Mouse (Mus musculus) stomach, embryonic 14.5 days (tissue): ENCODE results near the gene Maml2. TPM values are rescaled to one million over a fixed set of nuclear protein-coding genes. Genes with fewer than 3 reads are reported as not detected.
A peak's percentile ranks its signal among the peaks of the same experiment; 100 is the strongest.

Source experiments
- ATAC-seq: fragments of 200-750 bp; cut with Nextera tagmentation; 2 replicates; pipeline ENCODE4 v1.8.0; 2017; ENCODE audit warnings: low read depth, moderate TSS enrichment; ENCODE audit not compliant: insufficient number of reproducible peaks, insufficient read depth, low FRiP score
- H3K27ac ChIP-seq: fragments of 300-500 bp; sonication (generic); 2 replicates; pipeline ENCODE4 v1.5.1; 2014; ENCODE audit warnings: mild to moderate bottlenecking, low read length, moderate library complexity, mixed read lengths
- H3K27me3 ChIP-seq: fragments of 300-500 bp; sonication (generic); 2 replicates; pipeline ENCODE4 v1.6.1; 2014; ENCODE audit warnings: low read length, control low read depth, mixed read lengths; ENCODE audit not compliant: control insufficient read depth, insufficient read depth
- H3K36me3 ChIP-seq: fragments of 300-500 bp; sonication (generic); 2 replicates; pipeline ENCODE4 v1.6.1; 2014; ENCODE audit warnings: mild to moderate bottlenecking, control low read depth, low read length, moderate library complexity, mixed read lengths; ENCODE audit not compliant: control insufficient read depth, insufficient read depth
- H3K4me1 ChIP-seq: fragments of 300-500 bp; sonication (generic); 2 replicates; pipeline ENCODE4 v1.6.1; 2014; ENCODE audit warnings: low read length, control low read depth, mixed read lengths; ENCODE audit not compliant: control insufficient read depth, insufficient read depth
- H3K4me2 ChIP-seq: fragments of 300-500 bp; sonication (generic); replicated peaks from 2 replicates; pipeline ENCODE4 v1.6.1; 2014; ENCODE audit warnings: low read depth, low read length, control low read depth
- H3K4me3 ChIP-seq: fragments of 300-500 bp; sonication (generic); 2 replicates; pipeline ENCODE4 v1.5.1; 2014; ENCODE audit warnings: low read depth, low read length, control low read depth
- H3K9ac ChIP-seq: fragments of 300-500 bp; sonication (generic); replicated peaks from 2 replicates; pipeline ENCODE4 v1.6.1; 2014; ENCODE audit warnings: low read depth, mild to moderate bottlenecking, control low read depth, low read length, moderate library complexity, mixed read lengths
- H3K9me3 ChIP-seq: fragments of 300-500 bp; sonication (generic); 2 replicates; pipeline ENCODE4 v1.6.1; 2016; ENCODE audit warnings: low read depth, low read length, control low read depth; ENCODE audit not compliant: control insufficient read depth
- WGBS: fragments of 180-500 bp; shearing (Covaris S2); extraction: QIAGEN DNeasy Blood & Tissue Kit; methylation state at CpG from one replicate; pipeline ENCODE4 v1.1.7; 2014; 5-methylcytosine and 5-hydroxymethylcytosine counted together
- polyA plus RNA-seq: library from polyadenylated mRNA; unstranded; fragments of >200 nt; fragmentation: Nextera tagmentation; extraction: Ambion mirVana; gene quantifications from 2 replicates; pipeline ENCODE4 v1.2.1, GENCODE M21; 2014

Gene Maml2
- polyA plus RNA-seq, 1 experiment from 2014 or later, result 12.7 TPM

DNA sequence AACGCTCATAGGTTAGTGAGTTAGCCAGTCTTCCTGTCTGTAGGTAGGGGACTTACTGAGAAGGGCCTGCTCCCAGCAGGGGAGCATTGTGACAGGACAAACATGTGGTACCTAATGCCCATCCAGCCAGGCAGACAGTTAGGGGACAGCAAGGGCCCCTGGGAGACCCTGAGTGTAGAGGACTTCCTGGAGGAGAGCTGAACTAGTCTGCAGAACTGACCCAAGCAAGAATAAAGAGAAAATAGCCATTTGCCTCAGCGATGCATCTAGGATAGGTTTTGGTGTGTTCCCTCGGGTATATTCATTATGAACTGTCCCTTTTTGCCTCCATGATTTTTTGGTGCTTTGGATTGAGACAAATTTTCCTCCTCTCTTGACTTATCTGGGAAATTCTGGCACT, 199.3 kb downstream of the Maml2 start:
- Histone ChIP-seq H3K4me2 (no peak overlapping the region), H3K9me3 (no peaks in the 10 kb centered on the region), H3K9ac (no peak overlapping the region), H3K4me3 (no peak overlapping the region), H3K4me1 (peaks cover 7% of the 10 kb centered on the region; the same call in 1 of the 2 replicates), H3K27ac (no peak overlapping the region), H3K27me3 (no peaks in the 10 kb centered on the region), H3K36me3 (no peaks in the 10 kb centered on the region)
- no peak for ATAC-seq
- 79% methylated on average over 3 of the region's 3 CpGs for WGBS

DNA sequence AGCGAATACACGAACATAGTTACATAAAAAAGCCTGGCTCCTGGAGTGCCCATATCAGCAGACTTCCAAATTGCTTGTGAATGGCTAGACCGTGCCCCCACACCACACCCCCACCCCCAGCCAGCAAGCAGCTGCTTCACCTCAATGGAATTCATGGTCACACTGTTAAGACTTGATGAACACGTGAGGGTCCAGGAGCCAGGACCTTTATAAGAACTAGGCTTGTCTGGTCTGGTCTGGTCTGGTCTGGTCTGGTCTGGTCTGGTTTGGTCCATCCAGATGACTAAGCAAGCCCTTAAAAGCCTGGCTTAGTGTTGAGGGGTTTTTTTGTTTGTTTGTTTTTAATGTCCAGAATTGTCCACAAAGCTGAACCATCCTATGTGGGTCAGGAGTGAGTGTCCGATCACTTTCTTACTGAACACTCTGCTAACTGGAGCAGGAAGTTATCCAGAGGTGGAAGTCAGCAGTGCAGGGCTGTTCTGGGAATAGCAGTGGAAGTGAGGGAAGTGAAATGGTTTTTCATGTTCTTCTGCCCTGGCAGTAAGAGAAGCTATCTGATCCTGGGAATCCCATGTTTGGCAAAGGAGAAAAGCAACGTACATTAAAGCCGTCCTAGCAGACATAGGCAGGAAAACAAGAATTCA, 200.1 kb downstream of the Maml2 start:
- ATAC-seq, result peak; percentile 49; the same call in 1 of the 2 replicates
- Histone ChIP-seq H3K4me1 (peaks cover 7% of the 10 kb centered on the region; the same call in 1 of the 2 replicates), H3K4me2 (no peak overlapping the region), H3K27me3 (no peaks in the 10 kb centered on the region), H3K27ac (no peak overlapping the region), H3K9ac (no peak overlapping the region), H3K4me3 (no peak overlapping the region), H3K9me3 (no peaks in the 10 kb centered on the region), H3K36me3 (no peaks in the 10 kb centered on the region)
- 54% methylated on average over 7 of the region's 7 CpGs for WGBS

DNA sequence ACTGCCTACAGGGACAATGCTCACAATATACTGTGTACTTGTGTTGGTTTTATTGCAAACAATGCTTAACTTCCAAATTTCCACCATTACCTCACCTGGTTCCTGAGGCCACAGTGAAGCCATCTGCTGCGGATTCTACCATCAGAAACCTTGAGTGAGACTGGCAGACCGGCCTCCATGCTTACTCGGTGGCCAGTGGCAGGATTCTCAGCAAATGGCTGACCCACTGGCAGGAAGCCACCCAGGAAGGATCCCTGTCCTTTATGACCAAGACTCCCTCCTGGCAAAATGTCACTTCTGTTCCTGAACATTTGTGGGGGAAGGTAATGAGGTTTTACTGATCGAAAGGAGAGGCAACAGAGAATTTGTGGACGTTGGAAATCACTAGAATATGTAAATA, 202.3 kb downstream of the Maml2 start:
- Histone ChIP-seq H3K36me3 (no peaks in the 10 kb centered on the region), H3K27ac (no peak overlapping the region), H3K9ac (no peak overlapping the region), H3K9me3 (no peaks in the 10 kb centered on the region), H3K4me3 (no peak overlapping the region), H3K27me3 (no peaks in the 10 kb centered on the region), H3K4me1 (peaks cover 7% of the 10 kb centered on the region; the same call in 1 of the 2 replicates), H3K4me2 (no peak overlapping the region)
- whole genome bisulfite sequencing, result 78% methylated on average over 5 of the region's 5 CpGs
- ATAC-seq, result no peak

DNA sequence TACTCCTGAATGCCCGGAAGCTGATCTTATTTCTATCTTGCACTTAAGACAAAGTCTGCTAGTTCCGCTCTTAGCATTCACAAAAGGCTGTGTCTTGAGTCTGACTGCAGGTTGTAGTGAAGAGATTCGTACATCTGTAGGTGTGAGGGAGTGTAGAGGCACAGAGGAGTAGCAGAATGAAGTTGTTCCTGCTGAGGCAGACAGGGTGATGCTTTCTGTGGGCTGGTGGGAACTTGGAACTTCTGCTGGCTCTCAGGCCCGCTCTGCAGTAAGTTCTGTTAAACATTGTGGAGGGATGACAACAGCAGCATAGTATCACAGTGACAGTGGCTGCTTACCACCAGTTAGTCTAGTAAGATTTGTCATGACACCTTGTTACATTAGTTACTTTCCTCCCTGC, 207.3 kb downstream of the Maml2 start:
- Histone ChIP-seq H3K36me3 (no peaks in the 10 kb centered on the region), H3K9ac (no peak overlapping the region), H3K27ac (no peak overlapping the region), H3K27me3 (no peaks in the 10 kb centered on the region), H3K4me2 (no peak overlapping the region), H3K4me3 (no peak overlapping the region), H3K4me1 (peaks cover 7% of the 10 kb centered on the region; the same call in 1 of the 2 replicates), H3K9me3 (no peaks in the 10 kb centered on the region)
- ATAC-seq, result no peak
- WGBS, result 69% methylated on average over 4 of the region's 4 CpGs

DNA sequence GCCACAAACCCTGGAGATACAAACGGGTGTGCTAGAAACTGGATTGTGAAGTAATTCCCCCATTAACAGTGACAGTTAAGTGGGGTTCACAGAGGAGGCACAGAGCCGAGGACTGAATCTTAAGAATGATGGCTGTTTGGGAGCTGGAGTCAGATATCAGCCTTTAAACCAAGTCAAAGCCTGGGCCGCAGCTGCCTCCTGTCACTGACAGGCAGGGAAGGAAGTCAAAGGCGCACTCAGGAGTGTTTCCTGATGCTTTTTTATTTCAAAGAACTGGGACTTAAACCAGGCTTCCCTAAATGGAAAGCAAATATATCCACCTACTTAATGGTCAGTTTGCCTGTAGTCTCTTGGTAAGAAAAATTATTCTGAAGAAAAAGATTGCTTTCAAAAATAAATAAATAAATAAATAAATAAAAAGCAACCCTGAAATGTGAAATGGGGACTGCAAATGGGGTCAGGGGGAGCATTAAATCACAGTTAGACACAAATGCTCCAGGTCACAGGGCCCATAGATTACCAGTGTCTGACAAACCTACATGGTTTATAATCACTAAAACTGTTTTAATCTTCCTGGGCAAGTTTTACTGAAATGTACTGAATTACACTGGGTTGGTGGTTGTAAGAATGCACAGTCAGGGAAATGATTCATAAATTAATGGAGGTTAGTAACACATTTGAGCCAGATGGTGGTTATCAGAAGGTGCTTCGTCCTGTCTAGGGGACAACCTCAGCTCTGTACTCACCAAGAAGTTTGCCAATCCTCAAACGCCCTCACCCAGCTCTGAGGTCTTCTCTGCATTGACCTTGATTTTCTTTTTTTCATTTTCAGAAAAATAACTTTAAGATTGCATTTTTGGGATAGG, 209.4 kb downstream of the Maml2 start:
- 27% methylated on average over 6 of the region's 6 CpGs for WGBS
- peak overlapping the region; percentile 67; the same call in 1 of the 2 replicates for H3K27ac ChIP-seq

DNA sequence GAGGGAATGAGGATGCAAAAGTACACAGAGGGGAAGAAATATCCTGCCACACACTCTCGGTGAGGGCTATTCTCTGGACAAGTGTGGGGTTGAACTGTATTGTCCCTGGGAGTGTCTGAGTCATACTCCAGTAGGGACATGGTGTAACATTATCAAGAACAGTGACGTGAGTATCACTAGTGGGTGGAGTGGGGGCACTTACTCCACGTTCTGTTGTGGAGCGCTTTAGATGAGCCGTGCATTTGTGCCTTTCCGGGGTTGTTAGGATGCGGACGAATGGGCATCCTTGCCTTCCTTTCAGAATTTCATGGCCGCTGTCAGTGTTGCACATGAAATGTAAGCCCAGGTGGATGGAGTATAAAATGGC, 210.0 kb downstream of the Maml2 start:
- peaks cover 7% of the 10 kb centered on the region; the same call in 1 of the 2 replicates for H3K4me1 ChIP-seq
- H3K4me2 ChIP-seq, result no peak overlapping the region
- H3K27me3 ChIP-seq, result no peaks in the 10 kb centered on the region
- H3K9ac ChIP-seq, result no peak overlapping the region
- no peaks in the 10 kb centered on the region for H3K9me3 ChIP-seq
- WGBS, result 75% methylated on average over 9 of the region's 9 CpGs
- H3K36me3 ChIP-seq, result no peaks in the 10 kb centered on the region
- H3K4me3 ChIP-seq, result no peak overlapping the region
- peak overlapping the region; percentile 67; the same call in 1 of the 2 replicates for H3K27ac ChIP-seq
- ATAC-seq, result no peak

More for the DNA sequence above, 209.4 kb downstream of the Maml2 start:
- Histone ChIP-seq H3K36me3 (no peaks in the 10 kb centered on the region), H3K4me3 (no peak overlapping the region), H3K4me2 (no peak overlapping the region), H3K9ac (no peak overlapping the region), H3K4me1 (peaks cover 7% of the 10 kb centered on the region; the same call in 1 of the 2 replicates), H3K9me3 (no peaks in the 10 kb centered on the region), H3K27me3 (no peaks in the 10 kb centered on the region)
- ATAC-seq, result peak; percentile 72; the same call in 1 of the 2 replicates

DNA sequence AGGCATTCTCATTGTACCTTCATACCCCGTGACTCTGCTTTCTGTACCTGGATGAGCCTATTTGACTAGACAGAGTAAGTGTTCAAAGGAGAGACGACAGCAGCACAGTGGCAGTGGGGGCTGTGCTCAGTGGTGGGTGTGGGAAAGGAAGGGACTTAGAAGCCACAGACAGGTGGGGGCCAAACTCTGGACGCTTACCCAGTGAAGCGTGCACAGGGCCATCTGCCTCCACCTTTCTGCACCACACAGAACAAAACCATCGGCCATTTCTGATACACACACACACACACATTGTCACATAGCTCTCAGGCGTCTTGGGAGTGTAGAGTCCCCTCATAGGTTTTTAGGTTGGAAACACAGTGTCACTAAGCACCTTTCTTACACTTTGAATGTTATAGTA, 212.0 kb downstream of the Maml2 start:
- Histone ChIP-seq H3K9me3 (no peaks in the 10 kb centered on the region), H3K36me3 (no peaks in the 10 kb centered on the region), H3K9ac (no peak overlapping the region), H3K4me2 (no peak overlapping the region), H3K27ac (no peak overlapping the region), H3K4me1 (peaks cover 7% of the 10 kb centered on the region; the same call in 1 of the 2 replicates), H3K4me3 (no peak overlapping the region), H3K27me3 (no peaks in the 10 kb centered on the region)
- 77% methylated on average over 6 of the region's 6 CpGs for WGBS
- no peak for ATAC-seq

DNA sequence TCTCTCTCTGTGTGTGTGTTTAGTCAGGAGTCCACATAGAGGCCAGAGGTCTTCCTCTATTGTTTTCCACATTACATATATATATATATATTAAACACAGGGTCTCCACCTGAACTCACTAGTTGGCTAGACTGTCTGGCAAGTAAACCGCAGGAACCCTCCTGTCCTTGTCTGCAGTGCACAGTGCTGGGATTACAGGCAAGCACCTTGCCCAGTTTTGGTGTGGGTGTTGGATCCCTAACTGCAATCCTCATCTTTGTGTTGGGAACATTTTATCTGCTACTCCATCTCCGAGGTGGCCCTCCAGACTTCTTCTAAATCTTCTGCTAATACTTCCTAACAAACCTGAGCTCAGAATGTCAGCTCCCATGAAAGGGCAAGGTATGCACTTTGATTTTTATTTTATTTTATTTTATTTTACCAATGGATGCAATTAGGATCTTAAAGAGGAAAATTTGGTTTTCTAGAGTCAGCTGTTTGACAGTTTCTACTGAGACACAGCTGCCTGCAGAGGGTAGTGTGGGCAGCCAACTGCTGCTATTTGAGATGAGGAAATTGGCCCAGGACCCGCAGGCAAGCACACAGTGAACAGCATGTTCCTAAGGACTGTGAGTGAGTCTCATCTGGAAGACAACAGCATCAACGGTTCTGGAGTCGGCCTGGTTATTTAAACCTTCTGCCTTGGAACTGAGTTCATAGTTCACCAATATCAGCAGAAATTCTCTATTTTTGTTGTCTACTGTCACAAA, 213.0 kb downstream of the Maml2 start:
- no peak overlapping the region for H3K4me2 ChIP-seq
- H3K9me3 ChIP-seq, result no peaks in the 10 kb centered on the region
- H3K4me1 ChIP-seq, result peaks cover 4% of the 10 kb centered on the region; the same call in 1 of the 2 replicates
- H3K4me3 ChIP-seq, result no peak overlapping the region
- ATAC-seq, result no peak
- H3K36me3 ChIP-seq, result no peaks in the 10 kb centered on the region
- 63% methylated on average over 5 of the region's 5 CpGs for WGBS
- H3K27me3 ChIP-seq, result no peaks in the 10 kb centered on the region
- H3K27ac ChIP-seq, result no peak overlapping the region
- H3K9ac ChIP-seq, result no peak overlapping the region
